25 mouse cellular contexts compared by ENCODE assay signal in the genomic region with DNA sequence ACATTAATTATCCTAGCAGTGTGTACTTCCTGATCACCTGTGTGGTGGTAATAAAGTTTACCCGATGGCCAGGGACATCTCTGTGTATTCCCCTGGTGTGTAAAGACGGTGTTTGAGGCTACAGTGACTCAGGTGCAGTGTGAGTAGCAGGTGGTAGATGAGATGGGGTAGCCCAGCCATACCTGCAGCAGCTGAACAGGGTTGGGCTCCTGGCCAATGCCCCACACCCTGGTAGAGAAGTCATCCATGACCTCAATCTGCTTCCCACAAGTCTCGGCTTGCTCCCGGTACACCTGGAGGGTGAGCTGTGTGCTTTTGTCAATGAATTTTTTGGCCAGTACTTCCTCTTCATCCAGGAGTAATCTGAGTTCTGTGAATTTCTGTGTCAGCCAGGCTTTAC. TPM values are rescaled to one million over a fixed set of nuclear protein-coding genes. Genes with fewer than 3 reads are reported as not detected.
DNase-seq lines count a peak whose midpoint lies in the region; ATAC-seq and TF ChIP-seq lines count a peak whose summit lies in the region.
"Had no signal": no experiment of that assay in that cellular context is flagged by ENCODE, and none has a peak within 500 bp of the region (broad histone marks: within the 10 kb centered on the region; RNA-seq: fewer than 3 reads in every experiment).

No protein-coding gene starts in this region.

- no peaks in the 10 kb centered on the region for H3K36me3 ChIP-seq in kidney, embryonic 15.5 days
- no peaks in the 10 kb centered on the region for H3K36me3 ChIP-seq in lung, embryonic 16.5 days (ENCODE audit: control insufficient read depth, insufficient read depth, low read length)
- H3K36me3 ChIP-seq in stomach, postnatal 0 days (ENCODE audit: control insufficient read depth, insufficient read depth, low read length) = no peaks in the 10 kb centered on the region
- H3K36me3 ChIP-seq in forebrain, embryonic 10.5 days (replicated peaks) = no peaks in the 10 kb centered on the region
- H3K36me3 ChIP-seq in midbrain, embryonic 14.5 days (ENCODE audit: control insufficient read depth, insufficient read depth, low read length) = no peaks in the 10 kb centered on the region
- H3K36me3 ChIP-seq: forebrain, embryonic 15.5 days; heart, embryonic 12.5 days; neural tube, embryonic 15.5 days had no signal

- ATAC-seq in kidney, embryonic 15.5 days (replicated peaks; ENCODE audit: low FRiP score) = no peak; the same call in 1 of the 2 replicates
- ATAC-seq in lung, embryonic 16.5 days (ENCODE audit: low read depth) = no peak
- ATAC-seq in stomach, postnatal 0 days (ENCODE audit: low FRiP score, low TSS enrichment) = peak; percentile 90
- ATAC-seq in midbrain, embryonic 14.5 days (ENCODE audit: low FRiP score, low TSS enrichment) = no peak
- ATAC-seq: forebrain, embryonic 15.5 days; hindbrain, postnatal 0 days; lung, postnatal 0 days had no signal

- DNase-seq in kidney, adult 18-20 months = no peak
- no peak for DNase-seq in lung, postnatal 25 days (ENCODE audit: low spot score)
- DNase-seq in large intestine, adult 2 months (ENCODE audit: low read depth, low spot score) = peak; percentile 44
- DNase-seq in stomach, postnatal 0 days (ENCODE audit: low spot score) = peak; percentile 74
- no peak for DNase-seq in forebrain, embryonic 10.5 days (ENCODE audit: extremely low spot score, low spot score)
- DNase-seq in midbrain, embryonic 14.5 days = no peak
- DNase-seq: adrenal gland, adult 2 months; cerebellum, adult 11 months; cerebellum, postnatal 10 days; gastrocnemius, postnatal 14 days; heart, adult 18-20 months; heart, postnatal 10 days; liver; thymus, postnatal 25 days had no signal

- TF ChIP-seq CTCF in stomach, postnatal 0 days (IDR thresholded peaks at IDR 0.05; ENCODE audit: low read depth) = no peak

- no peak overlapping the region for H3K4me2 ChIP-seq in kidney, embryonic 15.5 days
- H3K4me2 ChIP-seq in lung, embryonic 16.5 days (ENCODE audit: low read depth, low read length) = no peak overlapping the region
- H3K4me2 ChIP-seq in stomach, postnatal 0 days (replicated peaks; ENCODE audit: low read depth) = no peak overlapping the region
- no peak overlapping the region for H3K4me2 ChIP-seq in midbrain, embryonic 14.5 days (ENCODE audit: low read length)
- H3K4me2 ChIP-seq: forebrain, embryonic 15.5 days; heart, embryonic 12.5 days; liver, embryonic 15.5 days; midbrain, embryonic 11.5 days; neural tube, embryonic 15.5 days had no signal

- no peaks in the 10 kb centered on the region for H3K27me3 ChIP-seq in kidney, embryonic 15.5 days
- H3K27me3 ChIP-seq in lung, embryonic 16.5 days (ENCODE audit: control insufficient read depth, insufficient read depth, low read depth, low read length) = no peaks in the 10 kb centered on the region
- no peaks in the 10 kb centered on the region for H3K27me3 ChIP-seq in stomach, postnatal 0 days (ENCODE audit: control insufficient read depth, insufficient read depth, low read length)
- H3K27me3 ChIP-seq in forebrain, embryonic 10.5 days (ENCODE audit: poor library complexity, severe bottlenecking) = peaks cover 15% of the 10 kb centered on the region
- no peaks in the 10 kb centered on the region for H3K27me3 ChIP-seq in midbrain, embryonic 14.5 days (ENCODE audit: control insufficient read depth, insufficient read depth, low read length)
- H3K27me3 ChIP-seq: forebrain, embryonic 15.5 days; liver, embryonic 15.5 days; neural tube, embryonic 15.5 days had no signal

- peak overlapping the region; percentile 23; the same call in 1 of the 2 replicates for H3K27ac ChIP-seq in kidney, embryonic 15.5 days
- H3K27ac ChIP-seq in lung, embryonic 16.5 days (ENCODE audit: low read length) = 0 out of 2 replicates have a peak overlapping the region, but pooled peaks have one; percentile 22
- H3K27ac ChIP-seq in stomach, postnatal 0 days (replicated peaks) = peak overlapping the region; percentile 63
- no peak overlapping the region for H3K27ac ChIP-seq in forebrain, embryonic 10.5 days
- no peak overlapping the region for H3K27ac ChIP-seq in midbrain, embryonic 14.5 days (replicated peaks; ENCODE audit: low read depth, low read length)
- H3K27ac ChIP-seq: forebrain, embryonic 15.5 days; hindbrain, postnatal 0 days; left cerebral cortex, adult 2 months; liver, embryonic 15.5 days; neural tube, embryonic 15.5 days had no signal

- H3K4me1 ChIP-seq in kidney, embryonic 15.5 days = peaks cover 5% of the 10 kb centered on the region
- H3K4me1 ChIP-seq in lung, embryonic 16.5 days (replicated peaks; ENCODE audit: control insufficient read depth, insufficient read depth, low read length) = no peaks in the 10 kb centered on the region; the same call in 1 of the 2 replicates
- H3K4me1 ChIP-seq in stomach, postnatal 0 days (replicated peaks; ENCODE audit: control insufficient read depth, insufficient read depth) = no peaks in the 10 kb centered on the region
- H3K4me1 ChIP-seq in forebrain, embryonic 10.5 days = peaks cover 17% of the 10 kb centered on the region
- no peaks in the 10 kb centered on the region for H3K4me1 ChIP-seq in midbrain, embryonic 14.5 days (ENCODE audit: control insufficient read depth, insufficient read depth, low read length)

- 76% methylated on average over 4 of the region's 4 CpGs for WGBS in kidney, embryonic 15.5 days
- 81% methylated on average over 4 of the region's 4 CpGs for WGBS in lung, embryonic 16.5 days
- 32% methylated on average over 4 of the region's 4 CpGs for WGBS in large intestine, adult 2 months
- WGBS in stomach, postnatal 0 days = 66% methylated on average over 4 of the region's 4 CpGs
- 89% methylated on average over 4 of the region's 4 CpGs for WGBS in forebrain, embryonic 10.5 days
- WGBS in midbrain, embryonic 14.5 days = 91% methylated on average over 4 of the region's 4 CpGs

- TF ChIP-seq EP300 in stomach, postnatal 0 days (optimal IDR thresholded peaks at IDR 0.05) = peak; percentile 55

- H3K9ac ChIP-seq in kidney, embryonic 15.5 days = no peak overlapping the region
- no peak overlapping the region for H3K9ac ChIP-seq in lung, embryonic 16.5 days (ENCODE audit: low read length)
- H3K9ac ChIP-seq in stomach, postnatal 0 days (ENCODE audit: low read length) = no peak overlapping the region
- H3K9ac ChIP-seq in midbrain, embryonic 14.5 days (replicated peaks; ENCODE audit: low read length) = no peak overlapping the region
- H3K9ac ChIP-seq: forebrain, embryonic 15.5 days; heart, embryonic 12.5 days; liver, embryonic 15.5 days; neural tube, embryonic 15.5 days had no signal

- no peak overlapping the region for H3K4me3 ChIP-seq in kidney, embryonic 15.5 days (replicated peaks)
- H3K4me3 ChIP-seq in lung, embryonic 16.5 days (ENCODE audit: low read length) = no peak overlapping the region
- no peak overlapping the region for H3K4me3 ChIP-seq in stomach, postnatal 0 days (ENCODE audit: low read depth, low read length)
- H3K4me3 ChIP-seq in forebrain, embryonic 10.5 days = no peak overlapping the region
- no peak overlapping the region for H3K4me3 ChIP-seq in midbrain, embryonic 14.5 days (replicated peaks; ENCODE audit: low read depth, low read length)
- H3K4me3 ChIP-seq: erythroblast, embryonic 14.5 days; forebrain, embryonic 15.5 days; heart, embryonic 12.5 days; left cerebral cortex, adult 2 months; liver, embryonic 15.5 days; neural tube, embryonic 15.5 days had no signal

- no peaks in the 10 kb centered on the region for H3K9me3 ChIP-seq in kidney, embryonic 15.5 days (replicated peaks)
- H3K9me3 ChIP-seq in lung, embryonic 16.5 days (ENCODE audit: control insufficient read depth, low read length) = no peaks in the 10 kb centered on the region
- H3K9me3 ChIP-seq in stomach, postnatal 0 days (ENCODE audit: control insufficient read depth, low read length) = no peaks in the 10 kb centered on the region
- H3K9me3 ChIP-seq in forebrain, embryonic 10.5 days = 0 out of 2 replicates have a peak, but pooled peaks cover 2% of the 10 kb centered on the region
- H3K9me3 ChIP-seq in midbrain, embryonic 14.5 days (ENCODE audit: control insufficient read depth, low read length) = no peaks in the 10 kb centered on the region
- H3K9me3 ChIP-seq: forebrain, embryonic 15.5 days; liver, embryonic 15.5 days; neural tube, embryonic 15.5 days had no signal

RNA-seq across cellular contexts. Expression of gene Trim14, which starts 12.6 kb away (rescaled TPM):
- polyA plus RNA-seq in kidney, embryonic 15.5 days (2015; fragmentation: Nextera tagmentation; extraction: Ambion mirVana) = 1.8 and 2.7 TPM in 2 replicates
- polyA plus RNA-seq in lung, embryonic 16.5 days (2015; fragmentation: Nextera tagmentation; extraction: Ambion mirVana) = 3.4 and 4.2 TPM in 2 replicates
- 12.7 and 25.6 TPM in 2 replicates for polyA plus RNA-seq in large intestine, adult 2 months (2012; rRNA removed)
- 4.0 and 4.5 TPM in 2 replicates for polyA plus RNA-seq in stomach, postnatal 0 days (2015; fragmentation: Nextera tagmentation; extraction: Ambion mirVana)
- polyA plus RNA-seq in forebrain, embryonic 10.5 days (2016; fragmentation: Nextera tagmentation; extraction: Ambion mirVana) = 0.43 and 0.84 TPM in 2 replicates
- 0.96 and 2.4 TPM in 2 replicates for polyA plus RNA-seq in midbrain, embryonic 14.5 days (2014; fragmentation: Nextera tagmentation; extraction: Ambion mirVana)

RNA-seq across cellular contexts. Expression of gene Nans, which starts 34.3 kb away (rescaled TPM):
- 73.0 and 82.4 TPM in 2 replicates for polyA plus RNA-seq in kidney, embryonic 15.5 days (2015; fragmentation: Nextera tagmentation; extraction: Ambion mirVana)
- polyA plus RNA-seq in lung, embryonic 16.5 days (2015; fragmentation: Nextera tagmentation; extraction: Ambion mirVana) = 75.8 and 77.0 TPM in 2 replicates
- polyA plus RNA-seq in large intestine, adult 2 months (2012; rRNA removed) = 72.6 and 86.8 TPM in 2 replicates
- polyA plus RNA-seq in stomach, postnatal 0 days (2015; fragmentation: Nextera tagmentation; extraction: Ambion mirVana) = 65.1 and 67.7 TPM in 2 replicates
- polyA plus RNA-seq in forebrain, embryonic 10.5 days (2016; fragmentation: Nextera tagmentation; extraction: Ambion mirVana) = 75.7 and 77.5 TPM in 2 replicates
- 47.3 and 47.5 TPM in 2 replicates for polyA plus RNA-seq in midbrain, embryonic 14.5 days (2014; fragmentation: Nextera tagmentation; extraction: Ambion mirVana)

Comparison
In these comparisons a context has a peak if more than half of its experiments do, and no peak if none do; other contexts are left out.
1. H3K27ac ChIP-seq: peak in kidney, embryonic 15.5 days (single experiment), lung, embryonic 16.5 days (single experiment) and stomach, postnatal 0 days (single experiment); none in forebrain, embryonic 10.5 days (single experiment) and midbrain, embryonic 14.5 days (single experiment).
2. DNase-seq: peak in large intestine, adult 2 months (single experiment) and stomach, postnatal 0 days (single experiment); none in kidney, adult 18-20 months (single experiment), lung, postnatal 25 days (single experiment), forebrain, embryonic 10.5 days (single experiment) and midbrain, embryonic 14.5 days (single experiment).